Mouse (Mus musculus): ENCODE data around the gene Dusp8. TPM values are rescaled to one million over a fixed set of nuclear protein-coding genes. Genes with fewer than 3 reads are reported as not detected.

Dusp8 gene
- polyA plus RNA-seq, 1 experiment from 2014 or later: 2.9 TPM

DNA sequence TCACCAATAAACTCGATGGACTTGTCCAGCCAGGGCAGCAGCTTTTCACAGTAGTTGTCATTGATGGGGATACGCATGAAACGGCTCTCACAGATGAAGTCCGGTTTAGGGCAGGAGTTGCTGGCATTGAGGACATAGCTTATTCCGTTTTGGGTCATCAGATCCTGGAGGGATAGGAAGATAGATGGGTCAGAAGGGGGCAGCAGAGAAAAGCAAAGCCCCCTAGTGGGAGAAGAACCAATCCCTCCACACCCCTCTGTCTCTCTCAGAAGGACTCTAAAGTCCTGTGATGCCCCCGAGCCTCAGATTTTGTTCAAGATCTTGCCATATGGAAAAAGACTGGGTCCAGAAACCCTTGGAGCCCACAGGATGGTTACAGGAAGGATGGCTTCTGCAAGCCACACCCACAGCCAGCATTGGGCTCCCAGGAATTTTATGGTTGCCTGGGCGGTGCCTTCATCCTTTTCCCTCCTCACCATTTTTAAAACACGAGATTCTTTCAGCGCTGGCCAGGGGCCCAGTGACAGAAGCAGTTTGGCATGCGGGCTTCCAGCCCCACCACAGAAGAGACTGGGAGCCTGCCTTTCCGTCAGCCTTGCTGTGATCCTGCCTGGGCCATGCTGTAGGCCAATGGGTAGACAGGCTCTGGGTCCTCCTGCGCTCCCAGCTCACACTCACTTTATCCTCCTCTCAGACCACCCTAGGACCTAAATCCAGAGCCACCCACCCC lies 11.9 kb downstream of the Dusp8 start:
- Histone ChIP-seq H3K27ac (no peak overlapping the region), H3K9ac (no peak overlapping the region), H3K36me3 (no peaks in the 10 kb centered on the region), H3K27me3 (peaks cover 74% of the 10 kb centered on the region), H3K4me3 (replicated peaks) (no peak overlapping the region), H3K4me1 (peaks cover 23% of the 10 kb centered on the region), H3K4me2 (no peak overlapping the region), H3K9me3 (replicated peaks) (no peaks in the 10 kb centered on the region)
- no peak for ATAC-seq (replicated peaks; ENCODE audit: low FRiP score)
- WGBS: 29% methylated on average over 12 of the region's 12 CpGs

- H3K4me3 ChIP-seq (replicated peaks): peak overlapping the region; percentile 43
- H3K4me2 ChIP-seq: peak overlapping the region; percentile 71
- no peaks in the 10 kb centered on the region for H3K36me3 ChIP-seq
- no peak for ATAC-seq (replicated peaks; ENCODE audit: low FRiP score)
- 35% methylated on average over 12 of the region's 16 CpGs for WGBS
- H3K27ac ChIP-seq: no peak overlapping the region
- H3K4me1 ChIP-seq: peaks cover 17% of the 10 kb centered on the region
- peak overlapping the region; percentile 42 for H3K9ac ChIP-seq
- no peaks in the 10 kb centered on the region for H3K9me3 ChIP-seq (replicated peaks)
- peaks cover 70% of the 10 kb centered on the region for H3K27me3 ChIP-seq
Measured at GRCm38 (mm10) chr7:142082607-142083006, 13.0 kb downstream of the Dusp8 start.

- Histone ChIP-seq H3K36me3 (no peaks in the 10 kb centered on the region), H3K27me3 (peaks cover 68% of the 10 kb centered on the region), H3K9ac (peak overlapping the region; percentile 42), H3K4me3 (replicated peaks) (peak overlapping the region; percentile 43), H3K4me1 (peaks cover 17% of the 10 kb centered on the region), H3K4me2 (peak overlapping the region; percentile 71), H3K27ac (no peak overlapping the region), H3K9me3 (replicated peaks) (no peaks in the 10 kb centered on the region)
- no peak for ATAC-seq (replicated peaks; ENCODE audit: low FRiP score)
- WGBS: 7% methylated on average over 31 of the region's 38 CpGs
Measured at GRCm38 (mm10) chr7:142082179-142082578, 13.5 kb downstream of the Dusp8 start.

DNA sequence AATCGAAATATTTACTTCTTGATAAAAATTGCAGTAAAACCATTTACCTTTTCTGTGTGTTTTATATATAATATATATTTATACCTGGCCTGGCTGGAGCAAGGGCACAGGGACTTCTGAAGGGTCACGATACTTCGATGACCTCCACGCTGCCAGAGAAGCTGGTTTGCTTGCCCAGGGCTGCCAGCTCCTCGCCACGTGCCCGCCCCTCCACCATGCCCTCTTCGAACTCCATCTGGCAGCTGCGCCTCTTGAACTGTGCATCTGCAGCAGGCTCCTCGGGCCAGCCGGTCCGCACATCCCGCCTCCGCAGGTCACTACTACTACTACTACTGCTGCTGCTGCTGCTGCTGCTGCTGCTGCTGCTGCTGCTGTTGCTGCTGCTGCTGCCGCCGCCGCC lies 13.9 kb downstream of the Dusp8 start:
- H3K27ac ChIP-seq: no peak overlapping the region
- no peak for ATAC-seq (replicated peaks; ENCODE audit: low FRiP score)
- no peaks in the 10 kb centered on the region for H3K9me3 ChIP-seq (replicated peaks)
- peak overlapping the region; percentile 43 for H3K4me3 ChIP-seq (replicated peaks)
- peaks cover 17% of the 10 kb centered on the region for H3K4me1 ChIP-seq
- H3K36me3 ChIP-seq: no peaks in the 10 kb centered on the region
- peak overlapping the region; percentile 71 for H3K4me2 ChIP-seq
- H3K9ac ChIP-seq: peak overlapping the region; percentile 42
- WGBS: 27% methylated on average over 17 of the region's 17 CpGs
- peaks cover 68% of the 10 kb centered on the region for H3K27me3 ChIP-seq

- no peaks in the 10 kb centered on the region for H3K36me3 ChIP-seq
- peaks cover 17% of the 10 kb centered on the region for H3K4me1 ChIP-seq
- WGBS: 66% methylated on average over 2 of the region's 2 CpGs
- no peak overlapping the region for H3K9ac ChIP-seq
- H3K4me2 ChIP-seq: no peak overlapping the region
- H3K27ac ChIP-seq: no peak overlapping the region
- ATAC-seq (replicated peaks; ENCODE audit: low FRiP score): no peak
- H3K9me3 ChIP-seq (replicated peaks): no peaks in the 10 kb centered on the region
- no peak overlapping the region for H3K4me3 ChIP-seq (replicated peaks)
- H3K27me3 ChIP-seq: peaks cover 68% of the 10 kb centered on the region
Measured at GRCm38 (mm10) chr7:142080876-142081275, 14.8 kb downstream of the Dusp8 start.

- Histone ChIP-seq H3K4me3 (replicated peaks) (no peak overlapping the region), H3K4me2 (no peak overlapping the region), H3K9ac (no peak overlapping the region), H3K27ac (no peak overlapping the region), H3K9me3 (replicated peaks) (no peaks in the 10 kb centered on the region), H3K4me1 (peaks cover 15% of the 10 kb centered on the region), H3K27me3 (peaks cover 62% of the 10 kb centered on the region), H3K36me3 (no peaks in the 10 kb centered on the region)
- ATAC-seq (replicated peaks; ENCODE audit: low FRiP score): peak; percentile 33; the same call in 1 of the 2 replicates
- WGBS: 52% methylated on average over 5 of the region's 5 CpGs
Measured at GRCm38 (mm10) chr7:142079365-142079764, 16.3 kb downstream of the Dusp8 start.

GRCm38 (mm10) chr7:142077138-142077537 lies 18.5 kb downstream of the Dusp8 start:
- WGBS: 53% methylated on average over 3 of the region's 3 CpGs
- no peak for ATAC-seq (replicated peaks; ENCODE audit: low FRiP score)

DNA sequence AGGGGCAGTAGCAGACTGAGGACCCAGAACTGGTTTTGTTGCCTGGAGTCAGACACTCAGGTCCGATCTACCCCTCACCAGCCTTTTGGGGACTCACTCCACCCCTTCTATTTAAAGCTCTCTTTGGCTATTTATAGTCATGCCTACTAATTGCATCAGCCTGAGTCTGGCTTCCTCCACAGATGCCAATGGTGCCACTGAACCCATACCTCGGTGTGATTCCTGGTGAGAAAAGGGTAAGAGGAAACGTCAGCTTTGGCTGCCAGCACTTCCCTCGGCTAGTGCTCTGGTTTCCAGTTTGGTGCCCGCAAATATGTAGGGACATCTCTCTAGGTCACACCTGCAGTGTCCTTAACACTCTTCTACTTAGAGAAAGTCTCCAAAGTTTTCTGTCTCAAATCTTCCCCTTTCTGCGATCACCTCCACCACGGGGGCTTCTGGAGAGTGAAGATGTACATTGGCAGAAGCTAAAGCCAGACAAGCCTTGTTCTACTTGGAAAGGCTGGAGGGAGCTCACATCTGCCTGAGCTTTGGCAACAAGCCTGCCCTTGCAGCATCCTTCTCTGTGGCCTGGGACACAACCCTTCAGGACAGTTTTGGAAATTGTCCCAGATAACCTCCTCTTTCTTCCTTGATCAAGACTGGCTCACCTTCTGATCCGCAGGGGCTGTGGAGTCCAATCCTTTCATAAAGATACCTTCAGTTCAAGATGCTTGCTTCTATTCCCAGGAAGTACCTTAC lies 21.3 kb downstream of the Dusp8 start:
- Histone ChIP-seq H3K4me1 (peaks cover 6% of the 10 kb centered on the region), H3K4me2 (no peak overlapping the region), H3K4me3 (replicated peaks) (no peak overlapping the region), H3K27ac (no peak overlapping the region), H3K27me3 (peaks cover 38% of the 10 kb centered on the region), H3K9me3 (replicated peaks) (no peaks in the 10 kb centered on the region), H3K9ac (no peak overlapping the region), H3K36me3 (no peaks in the 10 kb centered on the region)
- WGBS: 76% methylated on average over 8 of the region's 8 CpGs
- ATAC-seq (replicated peaks; ENCODE audit: low FRiP score): no peak

More at GRCm38 (mm10) chr7:142077138-142077537, 18.5 kb downstream of the Dusp8 start:
- no peak overlapping the region for H3K4me3 ChIP-seq (replicated peaks)
- H3K4me1 ChIP-seq: peaks cover 7% of the 10 kb centered on the region
- H3K9ac ChIP-seq: no peak overlapping the region
- H3K27ac ChIP-seq: no peak overlapping the region
- no peaks in the 10 kb centered on the region for H3K9me3 ChIP-seq (replicated peaks)
- peaks cover 45% of the 10 kb centered on the region for H3K27me3 ChIP-seq
- no peaks in the 10 kb centered on the region for H3K36me3 ChIP-seq
- H3K4me2 ChIP-seq: no peak overlapping the region

DNA sequence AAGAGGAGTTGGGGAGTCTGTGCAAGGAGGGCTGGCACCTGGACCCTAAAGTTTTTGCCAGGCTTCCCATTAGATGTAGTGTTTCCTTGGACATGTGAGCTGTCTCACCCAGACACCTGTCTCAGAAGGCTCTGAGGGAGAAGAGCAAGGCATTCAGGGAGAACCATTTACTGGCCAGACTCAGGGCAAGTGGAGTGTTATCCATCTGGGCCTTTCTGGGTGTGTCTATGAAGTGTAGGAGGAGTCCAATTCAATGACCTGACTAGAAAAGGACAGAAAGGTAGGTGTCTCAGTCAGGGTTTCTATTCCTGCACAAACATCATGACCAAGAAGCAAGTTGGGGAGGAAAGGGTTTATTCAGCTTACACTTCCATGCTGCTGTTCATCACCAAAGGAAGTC lies 23.9 kb downstream of the Dusp8 start:
- Histone ChIP-seq H3K4me2 (no peak overlapping the region), H3K27ac (no peak overlapping the region), H3K4me3 (replicated peaks) (no peak overlapping the region), H3K36me3 (no peaks in the 10 kb centered on the region), H3K4me1 (peaks cover 6% of the 10 kb centered on the region), H3K27me3 (peaks cover 37% of the 10 kb centered on the region), H3K9ac (no peak overlapping the region), H3K9me3 (replicated peaks) (no peaks in the 10 kb centered on the region)
- no peak for ATAC-seq (replicated peaks; ENCODE audit: low FRiP score)

DNA sequence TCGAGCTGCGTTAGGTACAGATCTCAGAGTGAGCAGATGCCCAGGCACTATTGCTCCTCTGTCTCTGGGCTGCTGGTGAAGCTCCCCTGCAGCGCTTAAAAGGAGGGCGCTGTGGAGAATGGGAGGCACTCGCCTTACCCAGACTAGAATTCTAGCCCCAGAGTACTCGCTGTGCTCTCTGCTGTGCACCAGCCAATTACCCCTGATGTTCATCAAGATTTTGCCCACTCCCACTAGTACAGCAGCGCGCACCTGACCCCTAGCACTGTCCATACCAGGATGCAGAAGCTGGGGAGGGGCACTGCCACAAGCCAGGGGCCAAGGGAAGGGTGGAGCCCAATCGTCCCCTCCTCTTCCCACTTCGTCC lies 24.4 kb downstream of the Dusp8 start:
- WGBS: 12% methylated on average over 10 of the region's 10 CpGs
- peak; percentile 22; the same call in 1 of the 2 replicates for ATAC-seq (replicated peaks; ENCODE audit: low FRiP score)

DNA sequence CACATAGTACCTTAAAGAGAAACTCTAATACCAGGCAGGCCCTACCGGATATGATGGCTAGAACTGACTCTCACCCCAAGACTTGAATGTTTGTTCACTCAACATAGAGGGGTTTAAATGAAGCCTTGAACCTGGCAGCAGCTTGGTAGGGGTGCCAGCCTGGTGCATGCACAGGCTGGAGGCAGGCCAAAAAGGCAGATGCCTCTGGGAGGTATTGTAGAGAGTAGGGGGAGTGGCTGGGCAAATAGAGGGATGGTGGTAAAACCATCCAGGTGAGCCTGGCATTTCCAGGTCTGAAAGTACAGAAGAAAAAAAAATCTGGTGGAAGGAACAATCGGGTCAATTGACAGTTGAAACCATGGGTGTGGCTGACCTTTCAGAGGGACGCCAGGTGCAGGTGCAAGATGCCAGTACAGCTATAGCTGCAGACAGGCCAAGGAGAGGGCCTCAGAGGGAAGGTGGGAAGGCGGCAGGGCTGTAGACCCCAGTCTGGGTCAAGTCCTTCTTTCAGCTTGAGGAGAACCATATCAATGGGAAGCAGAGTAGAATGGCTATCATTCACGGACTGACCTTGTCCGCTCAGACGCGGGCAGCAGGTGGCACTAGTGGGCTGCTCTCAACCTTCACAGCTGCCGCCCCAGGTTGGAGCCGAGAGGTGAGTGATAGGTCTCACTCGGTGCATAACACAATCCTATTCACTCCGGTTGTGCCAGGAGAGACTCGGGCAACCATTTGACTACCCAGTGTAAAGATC lies 25.0 kb downstream of the Dusp8 start:
- H3K27me3 ChIP-seq: peaks cover 45% of the 10 kb centered on the region
- no peaks in the 10 kb centered on the region for H3K36me3 ChIP-seq
- no peak overlapping the region for H3K9ac ChIP-seq
- H3K27ac ChIP-seq: no peak overlapping the region
- no peaks in the 10 kb centered on the region for H3K9me3 ChIP-seq (replicated peaks)
- 0 out of 2 replicates have a peak overlapping the region, but pooled peaks have one; percentile 11 for H3K4me3 ChIP-seq (replicated peaks)
- 15% methylated on average over 13 of the region's 13 CpGs for WGBS
- ATAC-seq (replicated peaks; ENCODE audit: low FRiP score): peak; percentile 78
- peak overlapping the region; percentile 48 for H3K4me2 ChIP-seq
- H3K4me1 ChIP-seq: peaks cover 6% of the 10 kb centered on the region

More for the DNA sequence above, 24.4 kb downstream of the Dusp8 start:
- Histone ChIP-seq H3K4me2 (peak overlapping the region; percentile 48), H3K4me3 (replicated peaks) (0 out of 2 replicates have a peak overlapping the region, but pooled peaks have one; percentile 11), H3K4me1 (peaks cover 6% of the 10 kb centered on the region), H3K27me3 (peaks cover 40% of the 10 kb centered on the region), H3K9me3 (replicated peaks) (no peaks in the 10 kb centered on the region), H3K36me3 (no peaks in the 10 kb centered on the region), H3K9ac (no peak overlapping the region), H3K27ac (no peak overlapping the region)

DNA sequence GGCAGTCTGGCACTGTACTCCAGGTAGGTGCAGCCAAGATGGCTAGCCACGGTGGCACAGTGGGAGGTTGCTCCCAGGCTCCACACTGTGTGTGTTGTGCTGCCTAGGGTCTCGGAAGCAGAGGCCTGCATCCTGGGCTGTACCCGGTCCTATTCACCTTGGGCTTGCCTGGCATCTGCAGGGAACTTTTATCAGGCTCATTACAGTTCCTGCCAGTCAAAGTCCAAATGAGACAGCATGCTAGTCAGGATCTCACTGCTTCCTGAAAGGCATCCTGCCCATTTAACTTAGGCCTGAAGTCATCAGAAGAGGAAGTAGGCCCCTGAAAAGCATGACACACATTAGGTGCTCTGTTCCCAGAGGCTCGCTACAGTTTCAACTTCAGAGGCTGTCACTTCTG lies 27.2 kb downstream of the Dusp8 start:
- peaks cover 6% of the 10 kb centered on the region for H3K4me1 ChIP-seq
- H3K27me3 ChIP-seq: peaks cover 38% of the 10 kb centered on the region
- H3K27ac ChIP-seq: no peak overlapping the region
- no peaks in the 10 kb centered on the region for H3K9me3 ChIP-seq (replicated peaks)
- no peak overlapping the region for H3K4me2 ChIP-seq
- no peaks in the 10 kb centered on the region for H3K36me3 ChIP-seq
- ATAC-seq (replicated peaks; ENCODE audit: low FRiP score): no peak
- 72% methylated on average over 4 of the region's 4 CpGs for WGBS
- no peak overlapping the region for H3K9ac ChIP-seq
- no peak overlapping the region for H3K4me3 ChIP-seq (replicated peaks)

Data from kidney, embryonic 15.5 days (tissue).